Mouse (Mus musculus): ENCODE results near the gene Dock1. TPM values are rescaled to one million over a fixed set of nuclear protein-coding genes. Genes with fewer than 3 reads are reported as not detected.

Gene Dock1
- total RNA-seq, 2 experiments from 2014 or later: 46.8 to 47.5 TPM

DNA sequence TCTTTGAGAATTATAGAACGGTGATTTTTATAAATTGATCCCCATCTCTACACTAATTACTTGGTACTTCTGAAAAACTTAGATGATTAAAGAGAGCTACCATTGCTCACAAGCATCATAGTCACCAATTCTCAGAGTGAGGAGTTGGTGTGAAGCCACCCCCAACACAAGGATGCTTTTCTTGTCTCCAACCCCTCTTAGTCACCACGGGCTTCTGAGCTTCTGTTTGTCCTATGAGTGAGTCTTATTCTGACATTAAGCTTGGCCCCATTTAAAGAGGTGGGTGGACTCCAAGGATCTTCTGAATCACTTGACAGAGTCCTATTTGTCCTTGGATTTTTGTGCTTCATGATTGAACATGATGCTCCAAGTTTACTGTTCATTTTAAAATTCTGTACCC lies 551.0 kb downstream of the Dock1 start:
- intact Hi-C loops (cut with DNase I): no loop called here
- DNase-seq: no peak
